Mouse (Mus musculus): ENCODE measurements around the gene Ptprn.

Gene Ptprn

GRCm38 (mm10) chr1:75264091-75264880 lies at the start of gene Ptprn:
Ptprn (minus strand) TSS chr1:75264502.
- peak; percentile 54 for DNase-seq (ENCODE audit: low read depth, low spot score)

GRCm38 (mm10) chr1:75311694-75312093 lies 47.4 kb upstream of the Ptprn start:
- DNase-seq (ENCODE audit: low read depth, low spot score), result no peak

- DNase-seq (ENCODE audit: low read depth, low spot score), result no peak
These were observed 40.4 kb upstream of the Ptprn start for GRCm38 (mm10) chr1:75304662-75305061.

GRCm38 (mm10) chr1:75294294-75294693 lies 30.0 kb upstream of the Ptprn start:
- DNase-seq (ENCODE audit: low read depth, low spot score), result no peak

GRCm38 (mm10) chr1:75293331-75293701 lies 29.0 kb upstream of the Ptprn start:
- no peak for DNase-seq (ENCODE audit: low read depth, low spot score)

GRCm38 (mm10) chr1:75292476-75293330 lies 28.4 kb upstream of the Ptprn start:
- no peak for DNase-seq (ENCODE audit: low read depth, low spot score)

- DNase-seq (ENCODE audit: low read depth, low spot score), result no peak
These were observed 27.0 kb upstream of the Ptprn start for GRCm38 (mm10) chr1:75291321-75291720.

GRCm38 (mm10) chr1:75290582-75290981 lies 26.3 kb upstream of the Ptprn start:
- DNase-seq (ENCODE audit: low read depth, low spot score), result peak; percentile 24

GRCm38 (mm10) chr1:75289888-75290431 lies 25.7 kb upstream of the Ptprn start:
- DNase-seq (ENCODE audit: low read depth, low spot score), result no peak

- no peak for DNase-seq (ENCODE audit: low read depth, low spot score)
These were observed 25.1 kb upstream of the Ptprn start for GRCm38 (mm10) chr1:75289376-75289775.

- no peak for DNase-seq (ENCODE audit: low read depth, low spot score)
These were observed 20.6 kb upstream of the Ptprn start for GRCm38 (mm10) chr1:75284911-75285310.

- DNase-seq (ENCODE audit: low read depth, low spot score), result no peak
These were observed 18.7 kb upstream of the Ptprn start for GRCm38 (mm10) chr1:75283017-75283416.

- no peak for DNase-seq (ENCODE audit: low read depth, low spot score)
These were observed 13.9 kb upstream of the Ptprn start, which contains the start of gene Resp18 for GRCm38 (mm10) chr1:75278228-75278627. Resp18 (minus strand) TSS chr1:75278415.

GRCm38 (mm10) chr1:75277195-75278188 lies 13.2 kb upstream of the Ptprn start:
- peak; percentile 74 for DNase-seq (ENCODE audit: low read depth, low spot score)

- peak; percentile 87 for DNase-seq (ENCODE audit: low read depth, low spot score)
These were observed 1.0 kb downstream of the Ptprn start for GRCm38 (mm10) chr1:75262969-75263951.

GRCm38 (mm10) chr1:75261278-75261677 lies 3.0 kb downstream of the Ptprn start:
- no peak for DNase-seq (ENCODE audit: low read depth, low spot score)

GRCm38 (mm10) chr1:75255516-75256046 lies 8.7 kb downstream of the Ptprn start:
- no peak for DNase-seq (ENCODE audit: low read depth, low spot score)

- DNase-seq (ENCODE audit: low read depth, low spot score), result no peak
These were observed 9.7 kb downstream of the Ptprn start for GRCm38 (mm10) chr1:75254625-75255013.

- peak; percentile 84 for DNase-seq (ENCODE audit: low read depth, low spot score)
These were observed 10.3 kb downstream of the Ptprn start for GRCm38 (mm10) chr1:75253849-75254624.
